Mouse (Mus musculus) liver, adult 2 months (tissue): Measurements from ENCODE around the gene Fam53b. TPM values are rescaled to one million over a fixed set of nuclear protein-coding genes. Genes with fewer than 3 reads are reported as not detected.

Experiments used
- DNase-seq: peaks from one replicate; pipeline ENCODE4 v3.0.0-alpha.2; 2011; ENCODE audit warnings: low read depth, low spot score; ENCODE audit errors: extremely low read depth
- H3K27ac ChIP-seq: fragments of 200-500 bp; replicated peaks from 2 replicates; pipeline ENCODE4 v1.5.1; 2012; ENCODE audit warnings: low read depth, mild to moderate bottlenecking, control low read depth, inconsistent platforms, low read length; ENCODE audit not compliant: insufficient read depth
- H3K27me3 ChIP-seq: fragments of 200-500 bp; 2 replicates; pipeline ENCODE4 v1.6.1; 2012; ENCODE audit warnings: mild to moderate bottlenecking, moderate library complexity, low read length, inconsistent platforms; ENCODE audit not compliant: control insufficient read depth, insufficient read depth
- H3K36me3 ChIP-seq: fragments of 200-500 bp; 2 replicates; pipeline ENCODE4 v1.6.1; 2012; ENCODE audit warnings: low read length, inconsistent platforms; ENCODE audit not compliant: control insufficient read depth, insufficient read depth
- H3K4me1 ChIP-seq: fragments of 200-500 bp; 2 replicates; pipeline ENCODE4 v1.6.1; 2011; ENCODE audit warnings: low read length; ENCODE audit not compliant: control insufficient read depth, insufficient read depth
- H3K4me3 ChIP-seq: fragments of 200-500 bp; 2 replicates; pipeline ENCODE4 v1.5.1; 2011; ENCODE audit warnings: low read depth, mild to moderate bottlenecking, control low read depth, low read length, moderate library complexity; ENCODE audit not compliant: insufficient read depth
- H3K79me2 ChIP-seq: fragments of 200-500 bp; 2 replicates; pipeline ENCODE4 v1.6.1; 2012; ENCODE audit warnings: inconsistent platforms, mild to moderate bottlenecking, low read length, moderate library complexity; ENCODE audit not compliant: control insufficient read depth, insufficient read depth
- H3K9ac ChIP-seq: fragments of 200-500 bp; 2 replicates; pipeline ENCODE4 v1.6.1; 2012; ENCODE audit warnings: low read depth, mild to moderate bottlenecking, control low read depth, inconsistent platforms, low read length
- CTCF ChIP-seq: fragments of 200-500 bp; IDR thresholded peaks from 2 replicates; pipeline ENCODE4 v1.5.1; 2011; ENCODE audit warnings: low read depth, low read length, control low read depth
- POLR2A ChIP-seq: fragments of 200-500 bp; IDR thresholded peaks from 2 replicates; pipeline ENCODE4 v1.6.1; 2011; ENCODE audit warnings: low read length, control low read depth; ENCODE audit not compliant: insufficient read depth; ENCODE audit errors: extremely low read depth
- WGBS: fragments of 180-500 bp; shearing (Covaris S2); methylation state at CpG from one replicate; pipeline ENCODE4 v1.1.7; 2018; 5-methylcytosine and 5-hydroxymethylcytosine counted together
- polyA plus RNA-seq: library from polyadenylated mRNA; depleted of rRNA; stranded (reverse); fragments of >200 nt; gene quantifications from 2 replicates; pipeline ENCODE4 v1.2.3, GENCODE M21; 2012
- total RNA-seq: library from RNA; depleted of rRNA; stranded (reverse); fragments of >200 nt; gene quantifications from 2 replicates; pipeline ENCODE4 v1.2.3, GENCODE M21; 2014

The Fam53b gene
- total and polyA plus RNA-seq, 2 experiments: 4.3 to 9.1 TPM

DNA sequence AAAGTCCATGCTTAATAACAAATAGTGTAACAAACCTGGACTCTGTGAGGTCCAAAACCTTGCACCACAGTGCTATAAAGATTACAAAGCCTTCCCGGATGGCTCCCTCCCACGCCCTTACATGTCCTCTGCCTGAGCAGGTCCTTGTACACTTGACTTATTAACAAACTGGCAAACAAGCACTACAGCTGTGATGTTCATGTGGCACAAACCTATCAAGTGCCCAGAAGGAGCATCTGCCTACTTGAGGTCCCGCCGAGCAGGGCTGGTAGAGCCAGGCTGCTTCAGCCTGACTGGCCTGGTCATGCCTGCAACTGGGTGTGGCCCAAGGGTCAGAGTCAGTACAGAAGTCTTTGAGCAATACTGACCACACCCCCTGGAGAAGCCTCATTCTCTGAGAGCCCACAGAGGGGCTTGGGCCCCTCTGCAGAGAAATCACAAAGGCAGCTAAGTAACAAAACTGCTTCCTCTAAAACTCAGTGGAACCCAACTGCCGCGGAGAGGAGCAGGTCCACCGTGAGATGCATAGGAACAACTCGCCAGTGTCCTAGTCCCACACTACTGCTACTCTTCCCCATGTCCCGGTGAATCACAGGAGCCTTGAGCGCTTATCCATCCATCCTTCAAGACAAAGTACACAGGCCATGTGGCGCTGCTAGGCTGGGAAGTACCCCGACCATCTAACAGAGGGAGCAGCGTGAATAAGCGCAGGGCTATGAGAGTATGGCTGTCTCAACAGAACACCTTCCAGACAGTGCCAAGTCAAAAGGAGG is 23.1 kb downstream of the Fam53b start:
- H3K79me2 ChIP-seq: peaks cover 30% of the 10 kb centered on the region
- H3K27me3 ChIP-seq: no peaks in the 10 kb centered on the region
- WGBS: 91% methylated on average over 14 of the region's 14 CpGs
- DNase-seq: no peak
- H3K9ac ChIP-seq: no peak overlapping the region
- peaks cover 13% of the 10 kb centered on the region for H3K4me1 ChIP-seq
- no peak overlapping the region for H3K4me3 ChIP-seq
- no peaks in the 10 kb centered on the region for H3K36me3 ChIP-seq
- no peak overlapping the region for H3K27ac ChIP-seq
- TF ChIP-seq POLR2A: no peak
- TF ChIP-seq CTCF: no peak

- peaks cover 15% of the 10 kb centered on the region for H3K4me1 ChIP-seq
- no peak overlapping the region for H3K27ac ChIP-seq
- DNase-seq: no peak
- peaks cover 29% of the 10 kb centered on the region for H3K79me2 ChIP-seq
- no peak overlapping the region for H3K9ac ChIP-seq
- H3K4me3 ChIP-seq: no peak overlapping the region
- H3K27me3 ChIP-seq: no peaks in the 10 kb centered on the region
- no peaks in the 10 kb centered on the region for H3K36me3 ChIP-seq
- TF ChIP-seq POLR2A: no peak
- TF ChIP-seq CTCF: no peak
- 85% methylated on average over 13 of the region's 13 CpGs for WGBS
Measured at GRCm38 (mm10) chr7:132788826-132789225, 24.9 kb downstream of the Fam53b start.

DNA sequence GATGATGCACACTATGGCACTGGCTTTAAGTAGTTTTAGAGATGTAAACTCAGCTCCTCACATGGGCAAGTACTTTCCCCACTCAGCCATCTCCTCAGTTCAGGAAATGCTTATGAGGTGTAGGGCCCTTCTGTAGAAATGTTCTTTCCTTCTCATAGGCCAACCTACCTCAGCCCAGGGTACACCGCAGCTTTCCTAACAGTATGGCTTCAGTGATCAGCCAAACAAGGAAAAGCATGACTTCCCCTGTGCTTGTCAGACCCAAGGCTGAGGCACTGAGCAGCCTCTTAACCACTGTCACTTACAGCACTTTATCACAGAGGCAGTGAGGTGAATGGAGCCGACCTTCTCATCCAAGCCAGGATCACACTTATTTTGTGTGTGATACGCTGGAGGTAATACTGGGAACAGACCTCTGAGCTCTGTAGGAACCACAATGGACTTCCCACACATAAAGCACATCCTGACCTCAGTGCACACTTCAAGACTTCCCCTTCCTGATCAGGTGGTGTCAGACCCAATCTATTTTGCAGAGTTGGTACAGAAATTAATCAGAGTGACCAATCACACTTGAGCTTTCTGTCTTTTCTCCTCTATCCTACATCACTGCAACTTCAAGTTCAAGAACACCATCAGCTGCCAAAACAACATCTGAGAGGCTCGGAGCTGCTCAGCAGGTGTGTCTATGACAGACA is 26.0 kb downstream of the Fam53b start:
- no peak overlapping the region for H3K27ac ChIP-seq
- H3K27me3 ChIP-seq: no peaks in the 10 kb centered on the region
- H3K79me2 ChIP-seq: peaks cover 24% of the 10 kb centered on the region
- H3K4me1 ChIP-seq: peaks cover 21% of the 10 kb centered on the region
- TF ChIP-seq CTCF: no peak
- TF ChIP-seq POLR2A: no peak
- no peak overlapping the region for H3K9ac ChIP-seq
- no peaks in the 10 kb centered on the region for H3K36me3 ChIP-seq
- no peak overlapping the region for H3K4me3 ChIP-seq
- WGBS: 87% methylated on average over 4 of the region's 4 CpGs
- DNase-seq: no peak

DNA sequence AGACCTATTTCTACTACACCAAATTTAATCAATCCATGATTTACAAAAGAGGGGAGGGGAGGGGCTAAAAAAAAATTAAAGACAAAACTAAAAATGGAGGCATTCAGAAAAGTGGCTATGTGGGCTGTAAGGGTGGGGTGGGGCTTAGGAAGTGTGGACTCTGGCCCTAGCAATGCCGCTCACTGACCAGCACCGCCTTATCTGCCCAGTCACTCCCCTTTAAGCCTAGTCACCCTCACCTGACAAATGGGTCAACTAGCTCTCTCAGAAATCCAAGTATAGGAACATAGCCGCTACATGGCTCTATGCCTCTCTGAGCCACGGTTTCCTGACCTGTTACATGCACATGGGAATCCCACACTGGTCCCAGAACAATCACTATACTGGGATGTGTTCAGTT is 26.7 kb downstream of the Fam53b start:
- Histone ChIP-seq H3K4me3 (no peak overlapping the region), H3K4me1 (peaks cover 21% of the 10 kb centered on the region), H3K27me3 (no peaks in the 10 kb centered on the region), H3K9ac (no peak overlapping the region), H3K79me2 (peaks cover 18% of the 10 kb centered on the region), H3K36me3 (no peaks in the 10 kb centered on the region), H3K27ac (peak overlapping the region; percentile 10; the same call in 1 of the 2 replicates)
- WGBS: 68% methylated on average over 4 of the region's 4 CpGs
- DNase-seq: peak; percentile 38
- TF ChIP-seq POLR2A (no peak), CTCF (no peak)

DNA sequence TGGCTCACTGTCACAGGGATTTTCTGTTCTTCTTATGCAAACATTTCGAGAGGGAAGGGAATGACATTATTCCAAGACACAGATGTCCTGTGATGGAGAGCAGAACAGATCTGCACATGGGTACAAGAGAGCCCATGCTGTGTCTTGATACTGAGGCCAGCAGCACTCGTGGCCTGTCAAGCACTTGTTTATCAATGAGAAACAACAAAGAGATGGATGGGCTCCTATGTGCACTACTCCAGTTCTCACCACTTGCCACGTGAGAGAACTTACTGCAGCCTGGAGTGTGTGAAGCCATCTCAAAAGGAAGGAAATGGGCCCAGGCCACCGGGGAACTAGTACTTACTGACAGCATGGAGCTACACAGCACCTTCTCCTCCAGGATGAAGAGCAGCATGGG is 27.2 kb downstream of the Fam53b start:
- Histone ChIP-seq H3K4me1 (peaks cover 21% of the 10 kb centered on the region), H3K79me2 (peaks cover 16% of the 10 kb centered on the region; the same call in 1 of the 2 replicates), H3K9ac (no peak overlapping the region), H3K27me3 (no peaks in the 10 kb centered on the region), H3K27ac (peak overlapping the region; percentile 10), H3K4me3 (no peak overlapping the region), H3K36me3 (no peaks in the 10 kb centered on the region)
- WGBS: 78% methylated on average over 4 of the region's 4 CpGs
- TF ChIP-seq POLR2A (no peak), CTCF (no peak)
- DNase-seq: no peak

- H3K9ac ChIP-seq: no peak overlapping the region
- DNase-seq: no peak
- 73% methylated on average over 7 of the region's 7 CpGs for WGBS
- no peak overlapping the region for H3K4me3 ChIP-seq
- H3K36me3 ChIP-seq: no peaks in the 10 kb centered on the region
- peaks cover 21% of the 10 kb centered on the region for H3K4me1 ChIP-seq
- H3K27me3 ChIP-seq: no peaks in the 10 kb centered on the region
- TF ChIP-seq CTCF: no peak
- no peak for TF ChIP-seq POLR2A
- peaks cover 15% of the 10 kb centered on the region; the same call in 1 of the 2 replicates for H3K79me2 ChIP-seq
- peak overlapping the region; percentile 10; the same call in 1 of the 2 replicates for H3K27ac ChIP-seq
Measured at GRCm38 (mm10) chr7:132786011-132786410, 27.7 kb downstream of the Fam53b start.
